Mouse (Mus musculus) stomach, postnatal 0 days (tissue): ENCODE data around the gene Sema6b. TPM values are rescaled to one million over a fixed set of nuclear protein-coding genes. Genes with fewer than 3 reads are reported as not detected.

ENCODE experiments used
- ATAC-seq: fragments of 200-750 bp; cut with Nextera tagmentation; 2 replicates; pipeline ENCODE4 v1.8.0; 2017; ENCODE audit not compliant: low FRiP score, low TSS enrichment
- DNase-seq: peaks from one replicate; pipeline ENCODE4 v3.0.0-alpha.2; 2016; ENCODE audit warnings: low spot score
- H3K27ac ChIP-seq: fragments of 300-500 bp; sonication (generic); replicated peaks from 2 replicates; pipeline ENCODE4 v1.5.1; 2014; ENCODE audit warnings: mild to moderate bottlenecking, control low read depth
- H3K27me3 ChIP-seq: fragments of 300-500 bp; sonication (generic); 2 replicates; pipeline ENCODE4 v1.6.1; 2014; ENCODE audit warnings: low read length; ENCODE audit not compliant: control insufficient read depth, insufficient read depth
- H3K36me3 ChIP-seq: fragments of 300-500 bp; sonication (generic); 2 replicates; pipeline ENCODE4 v1.6.1; 2014; ENCODE audit warnings: low read length, mixed read lengths; ENCODE audit not compliant: control insufficient read depth, insufficient read depth
- H3K4me1 ChIP-seq: fragments of 300-500 bp; sonication (generic); replicated peaks from 2 replicates; pipeline ENCODE4 v1.6.1; 2014; ENCODE audit warnings: antibody characterized with exemption; ENCODE audit not compliant: control insufficient read depth, insufficient read depth
- H3K4me2 ChIP-seq: fragments of 300-500 bp; sonication (generic); replicated peaks from 2 replicates; pipeline ENCODE4 v1.6.1; 2014; ENCODE audit warnings: low read depth, mild to moderate bottlenecking, control low read depth, moderate library complexity
- H3K4me3 ChIP-seq: fragments of 300-500 bp; sonication (generic); 2 replicates; pipeline ENCODE4 v1.5.1; 2014; ENCODE audit warnings: low read depth, low read length, control low read depth
- H3K9ac ChIP-seq: fragments of 300-500 bp; sonication (generic); 2 replicates; pipeline ENCODE4 v1.6.1; 2014; ENCODE audit warnings: mild to moderate bottlenecking, low read length, control low read depth, mixed read lengths
- H3K9me3 ChIP-seq: fragments of 300-500 bp; sonication (generic); 2 replicates; pipeline ENCODE4 v1.6.1; 2016; ENCODE audit warnings: low read length; ENCODE audit not compliant: control insufficient read depth
- CTCF ChIP-seq: IDR thresholded peaks from 2 replicates; pipeline ENCODE4 v1.5.1; 2016; ENCODE audit warnings: antibody characterized with exemption, low read depth, mild to moderate bottlenecking, moderate library complexity
- EP300 ChIP-seq: optimal IDR thresholded peaks from 2 replicates; pipeline ENCODE3; 2016; ENCODE audit warnings: antibody characterized with exemption
- WGBS: fragments of 180-500 bp; shearing (Covaris S2); extraction: QIAGEN DNeasy Blood & Tissue Kit; methylation state at CpG from one replicate; pipeline ENCODE4 v1.1.7; 2014; 5-methylcytosine and 5-hydroxymethylcytosine counted together
- polyA plus RNA-seq: library from polyadenylated mRNA; unstranded; fragments of >200 nt; fragmentation: Nextera tagmentation; extraction: Ambion mirVana; gene quantifications from 2 replicates; pipeline ENCODE4 v1.2.1, GENCODE M21; 2015

Gene Sema6b
- polyA plus RNA-seq, 1 experiment from 2014 or later, result 0.39 TPM

- Histone ChIP-seq H3K9ac (no peak overlapping the region), H3K4me3 (peak overlapping the region; percentile 28), H3K4me1 (peaks cover 4% of the 10 kb centered on the region), H3K27ac (peak overlapping the region; percentile 65), H3K36me3 (no peaks in the 10 kb centered on the region), H3K27me3 (no peaks in the 10 kb centered on the region), H3K9me3 (no peaks in the 10 kb centered on the region), H3K4me2 (peak overlapping the region; percentile 55)
- DNase-seq (peak; percentile 82), ATAC-seq (peak; percentile 83)
- WGBS, result 15% methylated on average over 21 of the region's 21 CpGs
- no peak for TF ChIP-seq EP300
- no peak for TF ChIP-seq CTCF
Measured at GRCm38 (mm10) chr17:56133457-56134363, 6.4 kb downstream of the Sema6b start.

- ATAC-seq (no peak), DNase-seq (peak; percentile 73)
- no peak overlapping the region for H3K4me3 ChIP-seq
- no peaks in the 10 kb centered on the region for H3K9me3 ChIP-seq
- WGBS, result 5% methylated on average over 14 of the region's 14 CpGs
- H3K36me3 ChIP-seq, result no peaks in the 10 kb centered on the region
- no peak overlapping the region for H3K27ac ChIP-seq
- H3K27me3 ChIP-seq, result no peaks in the 10 kb centered on the region
- peaks cover 4% of the 10 kb centered on the region for H3K4me1 ChIP-seq
- TF ChIP-seq CTCF (peak; percentile 90), EP300 (no peak)
- no peak overlapping the region for H3K9ac ChIP-seq
- no peak overlapping the region for H3K4me2 ChIP-seq
Measured at GRCm38 (mm10) chr17:56132661-56133060, 7.5 kb downstream of the Sema6b start.

- no peaks in the 10 kb centered on the region for H3K27me3 ChIP-seq
- H3K4me2 ChIP-seq, result no peak overlapping the region
- no peaks in the 10 kb centered on the region for H3K9me3 ChIP-seq
- 45% methylated on average over 7 of the region's 7 CpGs for WGBS
- TF ChIP-seq EP300, result no peak
- peak; percentile 81 for TF ChIP-seq CTCF
- DNase-seq (peak; percentile 67), ATAC-seq (no peak)
- H3K27ac ChIP-seq, result no peak overlapping the region
- peaks cover 4% of the 10 kb centered on the region for H3K4me1 ChIP-seq
- no peak overlapping the region for H3K4me3 ChIP-seq
- H3K9ac ChIP-seq, result no peak overlapping the region
- no peaks in the 10 kb centered on the region for H3K36me3 ChIP-seq
Measured at GRCm38 (mm10) chr17:56131814-56132213, 8.3 kb downstream of the Sema6b start.

- Histone ChIP-seq H3K9ac (no peak overlapping the region), H3K4me1 (peaks cover 4% of the 10 kb centered on the region), H3K4me3 (no peak overlapping the region), H3K27me3 (no peaks in the 10 kb centered on the region), H3K27ac (no peak overlapping the region), H3K4me2 (no peak overlapping the region), H3K9me3 (no peaks in the 10 kb centered on the region), H3K36me3 (no peaks in the 10 kb centered on the region)
- no peak for TF ChIP-seq EP300
- TF ChIP-seq CTCF, result no peak
- no peak for DNase-seq
- WGBS, result 89% methylated on average over 10 of the region's 10 CpGs
- no peak for ATAC-seq
Measured at GRCm38 (mm10) chr17:56131136-56131535, 9.0 kb downstream of the Sema6b start.

- no peak overlapping the region for H3K9ac ChIP-seq
- no peaks in the 10 kb centered on the region for H3K36me3 ChIP-seq
- ATAC-seq, result no peak
- no peak overlapping the region for H3K4me2 ChIP-seq
- 72% methylated on average over 15 of the region's 15 CpGs for WGBS
- no peaks in the 10 kb centered on the region for H3K9me3 ChIP-seq
- no peak for TF ChIP-seq EP300
- no peak for TF ChIP-seq CTCF
- H3K27me3 ChIP-seq, result no peaks in the 10 kb centered on the region
- no peak for DNase-seq
- no peak overlapping the region for H3K4me3 ChIP-seq
- no peaks in the 10 kb centered on the region for H3K4me1 ChIP-seq
- no peak overlapping the region for H3K27ac ChIP-seq
Measured at GRCm38 (mm10) chr17:56128246-56128645, 11.9 kb downstream of the Sema6b start.

GRCm38 (mm10) chr17:56126175-56126574, 14.0 kb downstream of the Sema6b start:
- H3K9me3 ChIP-seq, result 0 out of 2 replicates have a peak, but pooled peaks cover 3% of the 10 kb centered on the region
- DNase-seq (no peak), ATAC-seq (no peak)
- 63% methylated on average over 11 of the region's 11 CpGs for WGBS
- TF ChIP-seq CTCF, result no peak
- no peak for TF ChIP-seq EP300
- H3K9ac ChIP-seq, result no peak overlapping the region
- no peak overlapping the region for H3K4me2 ChIP-seq
- H3K4me1 ChIP-seq, result no peaks in the 10 kb centered on the region
- H3K27ac ChIP-seq, result no peak overlapping the region
- no peaks in the 10 kb centered on the region for H3K27me3 ChIP-seq
- H3K4me3 ChIP-seq, result no peak overlapping the region
- no peaks in the 10 kb centered on the region for H3K36me3 ChIP-seq
